Mouse (Mus musculus) adrenal gland, postnatal 14 days (tissue): Measurements from ENCODE around the gene Hcn1. TPM values are rescaled to one million over a fixed set of nuclear protein-coding genes. Genes with fewer than 3 reads are reported as not detected.
"Not testable (repeated sequence)": the region's sequence is repeated elsewhere in the genome, so short reads cannot be mapped to it uniquely, and the experiment has no call there.

ENCODE experiments used
- DNase-seq: peaks from one replicate; pipeline ENCODE4 v3.0.0; 2021; ENCODE audit warnings: mixed read lengths
- total RNA-seq: library from RNA; stranded (reverse); gene quantifications from 2 replicates; pipeline ENCODE4 v1.2.3, GENCODE M21; 2021

The Hcn1 gene
- total RNA-seq, 1 experiment from 2014 or later, result 0.11 TPM

DNA sequence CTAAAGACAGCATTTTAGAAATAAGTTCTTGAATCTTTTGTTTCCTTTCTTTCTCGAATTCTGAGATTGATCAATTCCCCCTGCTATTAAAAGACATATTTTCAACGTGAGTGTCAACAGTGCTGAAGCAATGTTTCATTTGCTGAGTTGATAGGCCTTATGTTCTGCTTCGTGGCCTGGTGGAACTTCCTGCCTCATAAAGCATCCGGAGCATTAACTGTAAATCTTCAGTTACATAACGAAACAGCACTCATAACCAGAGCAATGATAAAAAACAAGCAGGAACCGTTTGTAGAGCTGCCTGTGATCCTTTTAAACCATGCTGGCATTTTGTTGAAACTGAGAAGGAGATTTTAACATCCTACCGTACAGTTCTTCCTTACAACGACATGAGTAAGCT, 275.7 kb downstream of the Hcn1 start:
- DNase-seq, result no peak

DNA sequence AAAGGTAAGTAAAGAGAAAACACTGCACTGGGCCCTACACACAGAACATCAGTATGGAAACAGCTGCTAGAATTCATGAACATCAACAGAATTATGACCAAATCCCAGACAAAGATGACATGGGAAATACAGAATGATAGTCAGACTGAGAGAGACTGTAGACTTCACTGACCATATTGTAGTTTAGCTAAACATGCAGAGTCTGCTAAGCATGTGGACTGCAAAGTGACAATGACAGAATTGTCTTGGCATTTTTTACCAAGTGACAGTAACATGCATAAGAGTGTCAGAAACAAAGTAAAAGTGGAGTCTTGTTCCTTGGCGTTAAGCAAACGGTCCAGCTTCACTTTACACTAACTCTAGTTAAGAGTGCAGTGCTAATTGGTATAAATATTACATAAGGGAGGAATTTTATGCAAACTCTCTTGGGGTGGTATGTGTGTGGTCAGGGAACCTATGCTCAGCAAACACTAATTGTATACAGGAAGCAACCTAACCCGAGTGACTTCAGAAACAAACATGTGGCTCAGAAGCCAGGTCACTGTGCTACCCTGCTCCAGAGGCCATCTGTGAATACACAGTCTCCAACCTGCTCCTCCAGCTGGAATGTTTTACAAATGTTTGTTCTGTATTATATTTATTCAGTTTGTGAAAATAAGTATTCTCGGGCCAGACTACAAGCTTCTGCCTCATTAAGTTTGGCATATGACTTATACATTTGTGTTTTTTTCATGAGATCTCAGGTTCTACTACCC, 278.5 kb downstream of the Hcn1 start:
- no peak for DNase-seq

DNA sequence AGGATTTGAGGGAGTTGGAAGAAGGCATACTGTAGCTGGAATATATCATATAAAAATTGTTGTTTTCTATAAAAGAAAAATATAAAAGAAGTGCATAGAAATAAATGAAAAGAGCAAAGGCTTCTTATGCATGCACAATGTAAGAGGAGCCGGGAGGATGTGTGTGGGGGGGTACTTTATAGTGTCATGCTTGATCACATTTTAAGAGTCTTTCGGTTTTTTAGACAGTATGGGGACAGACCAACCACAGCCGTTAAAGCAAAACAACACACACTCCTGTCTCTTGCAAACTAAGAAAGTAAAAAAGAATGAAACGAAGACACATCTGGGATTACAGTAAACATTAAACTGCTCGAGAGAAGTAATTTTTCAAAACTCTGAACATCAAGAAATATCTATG, 290.0 kb downstream of the Hcn1 start:
- DNase-seq, result no peak

DNA sequence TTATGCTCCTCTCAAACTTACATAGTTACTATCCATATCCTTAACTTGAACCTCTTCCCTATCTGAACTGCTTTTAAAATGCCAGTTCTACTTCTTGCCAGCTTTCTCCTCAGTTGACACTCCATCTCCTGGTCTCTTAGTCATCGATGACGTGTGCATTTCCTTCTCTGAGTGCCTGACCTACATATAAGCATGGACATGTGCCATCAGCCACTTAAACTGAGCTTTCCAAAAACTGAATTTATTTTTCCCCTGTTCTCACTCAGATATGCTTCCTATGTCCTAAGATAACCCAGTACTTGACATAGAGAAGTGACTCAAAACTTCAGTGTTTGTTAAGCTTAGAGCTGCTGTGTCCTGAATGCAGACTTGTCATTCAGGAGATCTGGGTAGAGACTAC, 295.9 kb downstream of the Hcn1 start:
- DNase-seq, result peak; percentile 6

DNA sequence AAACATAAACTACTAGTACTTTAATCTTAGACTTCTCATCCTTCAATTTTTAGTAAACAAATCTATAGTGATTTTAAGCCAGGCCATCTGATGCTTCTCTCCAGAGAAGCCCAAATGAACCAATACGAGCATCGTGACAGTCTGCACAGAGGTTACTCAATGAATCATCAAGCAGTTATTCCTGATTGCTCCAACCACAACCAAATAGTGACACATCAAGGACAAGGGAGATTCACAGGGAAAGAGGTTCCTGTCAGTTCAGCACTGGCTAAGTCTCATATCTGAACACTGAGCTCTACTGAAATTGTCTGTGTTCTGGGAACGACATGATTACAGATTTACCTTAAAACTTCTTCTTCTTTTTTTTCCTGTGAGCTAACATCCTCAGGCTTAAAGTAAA, 305.7 kb downstream of the Hcn1 start:
- DNase-seq, result peak; percentile 8

DNA sequence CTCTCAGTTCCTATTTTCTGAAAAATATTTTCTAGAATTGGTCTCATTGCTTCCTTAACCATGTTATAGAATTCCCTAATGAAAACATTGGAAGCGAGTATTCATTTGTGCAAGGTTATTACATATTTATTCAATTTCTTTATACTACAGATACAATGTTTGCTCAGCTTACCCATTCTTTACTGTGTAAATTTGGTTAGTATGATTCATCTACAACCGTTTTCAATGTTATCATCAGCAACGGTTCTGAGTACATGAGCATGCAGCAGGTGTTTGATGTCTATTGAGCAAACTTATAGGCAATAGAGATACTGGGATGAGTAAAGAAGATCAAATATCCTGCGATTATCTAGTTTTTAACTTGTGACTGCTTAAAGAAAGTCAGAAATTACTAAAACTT, 327.6 kb downstream of the Hcn1 start:
- no peak for DNase-seq

DNA sequence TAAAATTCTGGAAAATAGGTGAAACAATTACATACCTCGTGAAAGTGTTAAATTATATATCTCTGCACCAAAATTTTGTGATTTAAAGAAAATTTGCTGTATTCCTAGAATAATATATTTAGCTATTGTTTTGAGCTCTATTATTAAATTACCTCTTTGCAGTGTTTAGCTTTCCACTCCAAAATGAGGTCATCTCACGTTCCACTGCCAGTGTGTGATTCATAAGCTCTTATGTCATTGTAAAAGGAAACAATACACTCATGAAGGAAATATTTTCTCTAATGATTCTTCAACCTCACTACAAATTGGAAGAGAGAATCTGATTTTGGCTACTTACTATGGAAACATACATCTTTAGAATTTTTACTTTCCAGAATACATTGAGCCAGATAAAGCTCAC, 329.6 kb downstream of the Hcn1 start:
- peak; percentile 6 for DNase-seq

DNA sequence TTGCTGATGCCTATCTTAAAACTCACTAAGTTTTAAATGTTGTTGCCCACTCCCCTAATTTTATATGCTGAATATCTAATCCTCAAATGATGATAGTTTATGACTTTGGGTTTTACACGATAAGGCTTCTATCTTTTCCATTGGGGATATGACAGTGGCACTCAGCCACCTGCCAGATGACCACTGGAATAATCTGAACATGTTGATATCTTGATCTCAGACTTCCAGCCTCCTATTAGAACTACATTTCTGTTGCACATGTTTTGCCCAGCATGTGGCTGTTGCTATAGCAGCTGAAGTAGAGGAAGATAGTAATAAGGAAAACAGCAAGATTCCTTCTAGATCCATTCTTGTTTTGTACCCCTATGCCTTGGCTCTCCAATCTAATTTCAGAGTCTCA, 336.6 kb downstream of the Hcn1 start:
- DNase-seq, result no peak

DNA sequence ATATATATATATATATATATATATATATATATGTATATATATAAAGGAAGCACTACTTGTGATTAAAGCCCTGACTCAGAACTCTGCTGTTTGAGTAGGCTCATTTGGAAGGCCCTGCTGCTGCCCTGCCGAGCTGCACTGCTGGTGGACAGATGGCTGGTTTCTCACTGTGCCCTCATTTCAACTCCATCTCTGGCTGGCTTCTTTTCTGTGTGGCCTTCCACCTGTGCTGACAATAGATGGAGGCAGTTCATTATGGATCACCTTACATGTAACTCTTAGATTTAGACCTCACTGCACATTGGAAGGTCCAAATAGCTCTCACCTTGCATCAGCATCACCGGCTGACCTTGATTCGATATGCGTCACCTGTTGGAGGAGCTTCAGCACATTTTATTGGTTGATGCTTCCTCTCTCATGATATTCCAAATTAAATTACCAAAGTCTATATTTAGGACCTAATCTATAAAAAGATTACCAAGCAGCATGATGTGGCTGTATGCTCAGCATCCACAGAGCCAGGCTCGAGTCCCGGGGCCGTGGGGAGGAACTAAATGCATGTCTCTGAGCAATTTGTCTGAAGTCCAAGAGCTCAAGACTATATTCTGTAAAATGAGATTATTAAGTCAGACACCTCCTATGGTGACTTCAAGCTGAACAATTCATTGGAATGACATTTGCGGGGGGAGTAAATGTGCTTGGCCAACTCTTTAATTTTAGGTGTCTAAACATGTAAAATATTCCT, 338.6 kb downstream of the Hcn1 start:
- no peak for DNase-seq

DNA sequence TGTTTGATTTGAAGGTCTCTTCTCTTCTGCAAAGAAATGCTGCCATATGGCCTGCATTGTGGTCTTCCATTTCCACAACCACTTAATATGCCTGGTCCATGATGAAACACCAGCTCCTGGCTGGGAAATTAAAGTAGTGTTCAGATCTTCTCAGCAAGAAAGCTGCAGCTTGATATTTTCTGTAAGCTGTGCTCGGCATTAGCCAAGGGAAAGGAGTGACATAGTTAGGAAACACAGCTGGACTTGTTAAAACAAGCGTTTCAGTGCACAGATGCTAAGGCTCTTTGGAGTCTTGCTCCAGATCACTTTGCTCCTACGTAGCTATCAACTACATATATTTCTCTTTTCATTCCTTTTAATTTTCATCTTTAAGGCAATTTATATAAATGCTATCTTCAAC, 344.7 kb downstream of the Hcn1 start:
- DNase-seq, result no peak

DNA sequence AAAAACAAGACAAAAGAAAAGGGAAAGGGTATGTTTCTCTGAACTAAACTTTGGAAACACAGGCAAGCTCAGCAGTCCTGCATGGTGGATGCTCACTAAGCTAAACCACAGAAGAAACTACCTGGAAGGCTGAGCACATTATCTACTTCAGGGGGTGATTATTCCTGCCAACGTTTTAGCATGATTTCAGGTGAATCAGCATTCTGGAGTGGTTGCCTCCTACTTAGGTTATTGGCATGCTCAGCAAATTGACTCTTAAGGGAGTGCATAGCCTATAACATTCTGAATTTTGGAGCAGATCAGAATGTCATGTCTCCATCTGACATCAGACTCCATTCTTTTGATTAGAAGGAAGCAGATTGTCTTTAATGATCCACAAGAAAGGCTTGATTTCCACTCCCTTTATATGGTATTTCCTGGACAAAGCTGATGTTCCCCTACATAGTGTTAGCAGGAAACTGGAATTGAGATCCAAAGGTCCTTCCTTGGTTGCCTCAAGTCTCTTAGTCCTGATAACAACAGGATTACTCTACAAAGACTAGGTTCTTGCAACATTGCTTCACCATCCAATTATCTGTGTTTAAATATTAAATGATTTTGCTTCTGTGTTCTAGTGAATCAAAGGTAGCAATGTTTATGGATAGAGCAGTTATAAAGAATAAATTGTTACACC, 345.7 kb downstream of the Hcn1 start:
- no peak for DNase-seq

DNA sequence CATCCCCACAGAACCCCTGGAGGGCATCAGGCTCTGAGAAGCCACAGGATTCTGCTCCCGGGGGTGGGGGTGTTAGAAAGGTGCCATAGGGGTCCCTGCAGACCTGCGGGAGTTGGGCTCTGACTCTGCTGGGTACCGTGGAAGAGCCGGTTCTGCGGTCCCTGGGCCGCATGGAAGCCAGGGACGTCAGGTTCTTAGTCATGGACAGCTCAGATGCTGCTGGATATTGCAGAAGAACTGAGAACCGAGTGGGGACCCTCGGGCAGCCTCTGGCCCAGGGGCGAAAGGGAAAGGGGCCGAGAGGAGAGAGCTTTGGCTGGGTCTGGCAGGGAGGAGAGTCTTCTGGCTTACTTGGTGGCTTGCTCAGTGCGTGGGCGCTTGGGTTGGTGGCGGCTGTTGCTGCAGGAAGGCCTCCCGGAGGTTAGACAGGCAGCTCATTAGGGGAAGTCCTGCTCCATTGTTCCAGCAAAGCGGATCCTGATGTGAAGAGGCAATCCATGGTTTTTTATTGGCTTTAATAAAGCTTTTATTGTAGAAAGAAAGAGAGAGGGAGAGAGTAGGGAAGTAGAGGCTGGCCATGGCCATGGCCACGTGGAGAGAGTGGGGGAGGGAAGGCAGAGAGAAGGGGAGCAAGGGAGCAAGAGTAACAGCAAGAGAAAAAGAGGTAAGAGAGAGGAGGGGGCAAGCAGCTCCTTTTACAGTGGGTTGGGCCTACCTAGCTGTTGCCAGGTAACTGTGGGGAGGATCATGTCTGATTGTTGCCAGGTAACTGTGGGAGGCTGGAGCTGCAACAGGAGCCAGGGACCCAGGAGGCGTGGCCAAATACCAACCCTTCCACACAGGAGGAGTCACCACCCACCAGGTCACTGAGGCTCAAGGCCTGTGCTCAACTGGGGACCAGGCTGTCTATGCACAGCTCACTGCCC, 356.6 kb downstream of the Hcn1 start:
- no peak for DNase-seq

DNA sequence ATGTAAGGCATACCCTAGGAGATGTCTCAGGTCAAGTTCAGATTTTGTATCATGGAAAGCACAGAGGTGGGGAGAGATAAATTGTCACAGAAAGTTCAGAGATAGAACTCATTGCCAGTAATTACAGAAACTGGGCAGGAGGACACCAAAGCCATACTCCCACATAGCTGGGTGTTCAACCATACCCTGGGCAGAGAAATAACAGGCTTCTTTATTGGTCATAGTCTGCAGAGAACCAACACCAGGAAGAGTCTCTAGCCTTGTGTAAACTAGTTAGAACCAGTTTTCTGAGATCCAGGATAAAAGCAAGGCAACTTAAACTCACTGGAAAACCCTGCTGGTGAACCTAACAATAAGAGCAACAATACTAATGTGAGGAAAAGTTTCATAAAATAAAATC, 362.5 kb downstream of the Hcn1 start:
- no peak for DNase-seq

DNA sequence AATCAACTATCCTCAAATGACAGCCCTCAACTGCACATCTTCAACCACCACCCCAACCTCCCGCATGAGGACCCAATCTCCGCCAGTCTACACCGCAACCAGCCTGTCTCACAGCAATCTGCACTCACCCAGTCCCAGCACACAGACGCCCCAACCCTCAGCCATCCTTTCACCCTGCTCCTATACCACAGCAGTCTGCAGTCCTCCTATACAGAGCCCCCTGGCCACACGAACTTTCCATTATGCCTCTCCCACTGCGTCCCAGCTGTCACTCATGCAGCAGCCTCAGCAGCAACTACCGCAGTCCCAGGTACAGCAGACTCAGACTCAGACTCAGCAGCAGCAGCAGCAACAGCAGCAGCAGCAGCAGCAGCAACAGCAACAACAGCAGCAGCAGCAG, 373.3 kb downstream of the Hcn1 start:
- DNase-seq, result no peak

DNA sequence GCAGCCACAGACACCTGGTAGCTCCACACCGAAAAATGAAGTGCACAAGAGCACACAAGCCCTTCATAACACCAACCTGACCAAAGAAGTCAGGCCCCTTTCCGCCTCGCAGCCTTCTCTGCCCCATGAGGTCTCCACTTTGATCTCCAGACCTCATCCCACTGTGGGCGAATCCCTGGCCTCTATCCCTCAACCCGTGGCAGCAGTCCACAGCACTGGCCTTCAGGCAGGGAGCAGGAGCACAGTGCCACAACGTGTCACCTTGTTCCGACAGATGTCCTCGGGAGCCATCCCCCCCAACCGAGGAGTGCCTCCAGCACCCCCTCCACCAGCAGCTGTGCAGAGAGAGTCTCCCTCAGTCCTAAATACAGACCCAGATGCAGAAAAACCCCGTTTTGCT, 373.7 kb downstream of the Hcn1 start:
- DNase-seq, result peak; percentile 7

DNA sequence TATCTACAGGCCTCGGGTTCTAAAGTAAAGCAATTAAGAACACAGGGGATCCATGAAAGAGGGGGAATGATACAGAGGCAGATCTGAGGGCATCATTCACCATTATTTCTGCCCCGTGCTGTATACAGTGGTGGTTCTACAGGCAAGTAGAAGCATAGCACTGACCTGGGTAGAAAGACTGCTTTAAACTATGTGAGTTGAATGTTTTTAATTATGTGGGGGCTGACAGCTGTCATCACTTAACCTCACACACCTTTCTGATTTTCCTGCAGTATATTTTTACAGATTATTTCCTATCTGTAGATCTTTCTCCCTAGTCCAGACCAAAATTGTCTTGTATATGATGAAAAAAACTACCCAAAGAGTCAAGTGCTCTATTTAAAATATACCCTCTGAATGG, 382.2 kb downstream of the Hcn1 start:
- DNase-seq, result no peak

DNA sequence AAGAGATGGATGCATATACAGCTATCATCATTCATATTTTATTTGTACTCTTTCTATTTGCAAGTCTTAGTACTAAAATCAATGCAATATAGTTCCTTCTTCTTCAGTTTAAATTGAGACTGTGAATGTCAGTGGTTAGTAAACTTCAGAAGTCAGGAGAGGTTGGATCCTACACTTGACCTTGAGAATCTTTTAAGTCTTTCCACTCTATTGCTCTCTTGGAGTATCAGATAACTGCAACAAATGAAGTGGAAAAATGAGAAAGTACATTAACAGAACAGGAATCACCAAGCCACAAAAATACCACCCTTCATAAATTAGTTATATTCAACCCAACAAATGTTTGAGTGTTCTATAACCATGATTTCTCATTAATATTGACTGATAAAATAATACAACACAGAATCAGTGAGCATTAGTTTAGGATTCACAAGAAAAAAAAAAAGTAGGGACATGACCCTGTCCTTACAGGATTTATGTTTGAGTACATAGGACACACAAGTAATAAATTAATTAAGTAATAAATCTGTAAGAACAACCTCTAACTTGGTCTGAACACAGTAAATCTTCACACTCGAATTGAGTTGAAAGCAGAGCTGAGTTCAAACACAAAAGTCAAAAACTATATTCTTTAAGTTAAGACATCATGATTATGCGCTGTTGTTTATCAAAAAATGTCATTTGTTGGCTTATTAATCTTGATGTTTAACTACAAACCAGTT, 397.8 kb downstream of the Hcn1 start:
- DNase-seq, result no peak

DNA sequence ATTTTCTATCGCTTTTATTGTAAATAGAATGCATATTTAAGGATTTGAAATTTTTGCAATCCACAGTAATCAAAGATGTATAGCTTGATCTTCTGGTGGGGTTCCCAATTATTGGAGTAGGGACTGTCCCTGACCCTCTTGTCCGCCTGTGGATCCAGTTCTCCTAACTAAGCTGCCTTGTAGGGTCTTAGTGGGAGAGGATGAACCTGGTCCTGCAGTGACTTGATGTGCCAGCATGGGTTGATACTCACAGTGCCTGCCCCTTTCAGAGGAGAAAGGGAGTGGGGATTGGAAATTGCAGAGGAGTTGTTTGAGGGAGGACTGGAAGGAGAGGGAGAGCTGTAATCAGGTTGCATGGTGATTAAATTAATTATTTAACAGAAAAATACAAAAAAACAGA, 398.4 kb downstream of the Hcn1 start:
- DNase-seq, result no peak

DNA sequence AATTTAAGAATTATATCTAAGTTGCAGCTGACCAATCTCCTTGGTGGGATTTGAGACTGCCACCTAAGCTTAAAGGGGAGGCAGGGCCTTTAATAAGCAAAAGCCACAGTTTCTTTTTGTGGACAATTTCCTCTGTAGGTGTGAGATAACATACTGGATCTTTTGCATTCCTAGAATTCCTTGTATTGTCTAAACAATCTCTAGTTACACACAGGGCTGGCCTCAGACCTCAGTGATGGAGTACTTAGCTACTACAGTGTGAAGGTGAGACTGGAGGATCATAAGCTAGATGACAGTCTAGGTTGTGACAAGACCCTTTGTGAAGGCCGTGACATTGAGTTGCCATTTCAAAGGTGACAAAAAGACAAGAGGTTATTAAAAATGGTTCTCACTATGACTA, 419.1 kb downstream of the Hcn1 start:
- no peak for DNase-seq

DNA sequence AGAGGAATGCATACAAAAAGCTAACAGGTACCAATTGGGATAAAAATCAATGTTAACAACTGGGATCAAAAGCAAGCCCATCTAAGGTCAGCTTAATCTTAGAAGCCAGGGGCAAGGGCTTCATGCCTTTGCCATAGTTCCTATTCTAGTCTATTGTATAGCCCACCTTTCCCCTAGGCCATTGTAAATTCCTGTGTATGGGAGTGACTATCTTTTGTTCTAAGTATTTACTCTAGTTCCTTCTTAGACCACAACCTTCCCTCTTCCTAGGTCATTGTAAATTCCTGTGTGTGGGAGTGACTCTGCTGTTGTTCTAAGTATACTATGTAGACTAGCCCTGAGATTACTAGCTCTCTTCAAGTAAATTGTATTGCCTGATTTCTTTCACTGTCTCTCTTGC, 420.8 kb downstream of the Hcn1 start:
- not testable (repeated sequence) for DNase-seq

DNA sequence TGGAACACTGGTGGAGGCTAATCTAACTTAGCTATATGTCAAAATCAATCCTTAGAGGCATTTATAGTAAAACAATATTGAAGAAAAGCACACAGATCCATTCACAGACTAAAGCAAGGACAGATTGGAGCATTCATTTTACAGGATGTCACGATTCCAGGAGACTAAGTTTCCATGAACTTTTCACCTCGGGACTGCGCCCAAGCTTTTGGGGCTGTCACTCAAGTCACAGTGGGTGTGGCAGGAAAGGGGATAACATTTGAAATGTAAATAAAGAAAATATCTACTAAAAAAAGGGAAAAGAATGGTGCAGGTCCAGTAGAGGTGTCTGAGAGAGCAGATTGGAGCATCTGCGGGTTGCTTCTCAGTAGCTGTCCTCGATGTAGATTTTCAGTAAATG, 421.3 kb downstream of the Hcn1 start:
- no peak for DNase-seq

DNA sequence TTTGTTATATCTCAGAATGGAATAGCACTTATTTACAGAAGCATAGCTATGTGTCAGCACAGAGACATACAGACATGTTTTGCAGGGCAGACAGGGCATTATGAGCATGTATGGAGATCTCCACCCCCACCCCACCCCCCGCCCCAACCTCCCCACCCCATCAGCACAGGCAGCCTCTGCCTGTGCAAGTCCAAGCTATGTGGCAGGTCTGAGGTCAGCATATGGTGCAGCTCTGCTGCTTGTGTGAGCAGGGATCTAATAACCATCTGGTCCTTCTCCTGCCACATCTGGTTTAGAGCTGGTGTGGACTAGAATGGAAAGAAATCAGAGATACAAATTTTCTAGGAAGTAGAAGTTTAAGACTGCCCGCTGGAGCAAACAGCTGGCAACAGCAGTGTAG, 424.4 kb downstream of the Hcn1 start:
- DNase-seq, result no peak
